ENCODE assay signal across 7 mouse cellular contexts in the genomic region with DNA sequence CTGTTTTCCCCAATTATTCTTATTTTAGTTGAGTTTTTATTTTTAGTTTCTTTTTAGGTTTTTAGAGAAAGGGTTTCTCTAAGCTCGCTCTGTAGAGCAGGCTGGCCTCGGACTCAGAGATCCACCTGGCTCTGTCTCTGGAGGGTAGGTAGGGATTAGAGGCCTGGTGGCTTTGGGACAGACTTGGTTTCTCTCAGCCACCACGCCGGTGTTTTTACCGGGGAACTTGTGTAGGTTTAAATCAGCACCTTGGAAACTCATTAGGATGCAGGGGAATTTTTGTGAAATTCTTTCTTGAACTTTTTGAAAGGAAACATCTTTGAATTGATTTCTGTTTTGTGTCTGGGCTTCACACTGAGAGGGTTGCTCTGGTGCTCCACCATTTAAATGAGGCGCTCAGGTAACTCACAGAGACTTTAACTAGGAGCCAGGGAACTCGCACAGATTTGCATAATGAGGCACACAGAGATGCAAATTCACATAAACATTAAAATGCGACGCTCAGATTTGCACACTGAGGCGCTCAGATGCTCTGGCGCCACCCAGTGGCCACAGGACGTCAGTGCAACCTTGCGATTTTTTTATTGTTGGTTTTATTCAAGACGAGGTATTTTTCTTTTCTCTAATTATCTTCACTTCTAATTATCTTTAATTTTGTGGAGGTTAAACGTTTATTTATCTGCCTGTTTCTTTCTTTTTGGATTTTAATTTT. TPM values are rescaled to one million over a fixed set of nuclear protein-coding genes. Genes with fewer than 3 reads are reported as not detected.
A peak's percentile ranks its signal among the peaks of the same experiment; 100 is the strongest.
DNase-seq lines count a peak whose midpoint lies in the region; ATAC-seq and TF ChIP-seq lines count a peak whose summit lies in the region.
"Not testable (repeated sequence)": the region's sequence is repeated elsewhere in the genome, so short reads cannot be mapped to it uniquely, and the experiment has no call there.

No protein-coding gene starts in this region.

- H3K27me3 ChIP-seq in forebrain, embryonic 13.5 days; hindbrain, postnatal 0 days (ENCODE audit: insufficient read depth, low read length); midbrain, embryonic 12.5 days: not testable (repeated sequence)

- H3K27ac ChIP-seq in forebrain, embryonic 13.5 days, result 0 out of 2 replicates have a peak overlapping the region, but pooled peaks have one; percentile 1
- H3K27ac ChIP-seq in hindbrain, postnatal 0 days; left cerebral cortex, adult 2 months; midbrain, embryonic 12.5 days (replicated peaks): not testable (repeated sequence)

- H3K9me3 ChIP-seq in forebrain, embryonic 13.5 days (replicated peaks), result peaks cover 40% of the 10 kb centered on the region
- peaks cover 12% of the 10 kb centered on the region; the same call in 1 of the 2 replicates for H3K9me3 ChIP-seq in hindbrain, postnatal 0 days (ENCODE audit: low read length)
- peaks cover 32% of the 10 kb centered on the region for H3K9me3 ChIP-seq in midbrain, embryonic 12.5 days

- not testable (repeated sequence) for H3K4me3 ChIP-seq in forebrain, embryonic 13.5 days; hindbrain, postnatal 0 days (ENCODE audit: low read length); left cerebral cortex, adult 2 months; midbrain, embryonic 12.5 days

- TF ChIP-seq CTCF in hindbrain, postnatal 0 days (IDR thresholded peaks at IDR 0.05; ENCODE audit: low read depth), result peak; percentile 87
- TF ChIP-seq CTCF in left cerebral cortex, adult 2 months (IDR thresholded peaks at IDR 0.05), result peak; percentile 98

- not testable (repeated sequence) for H3K9ac ChIP-seq in forebrain, embryonic 13.5 days; hindbrain, postnatal 0 days (replicated peaks; ENCODE audit: low read length); midbrain, embryonic 12.5 days (replicated peaks)

- H3K4me1 ChIP-seq in forebrain, embryonic 13.5 days; hindbrain, postnatal 0 days (ENCODE audit: insufficient read depth, low read length); midbrain, embryonic 12.5 days: not testable (repeated sequence)

- peak; percentile 22; the same call in 1 of the 2 replicates for ATAC-seq in forebrain, embryonic 13.5 days
- ATAC-seq in hindbrain, postnatal 0 days, result 0 out of 2 replicates have a peak, but pooled peaks have one; percentile 30
- 0 out of 2 replicates have a peak, but pooled peaks have one; percentile 7 for ATAC-seq in midbrain, embryonic 12.5 days (ENCODE audit: low FRiP score, low read depth)

- DNase-seq in MN1 (ENCODE audit: low spot score), result peak; percentile 90
- peak; percentile 61 for DNase-seq in cerebellum, adult 8-10 months
- peak; percentile 88 for DNase-seq in hindbrain, postnatal 0 days (ENCODE audit: low spot score)
- DNase-seq in left cerebral cortex, adult 2 months (ENCODE audit: extremely low spot score in 1 of 2, low spot score in 2 of 2), result peak; percentile 77 to 80
- peak; percentile 11 to 55 for DNase-seq in spleen, postnatal 36 days (ENCODE audit: low spot score in 2 of 2)

- intact Hi-C loops in left cerebral cortex, adult 2 months (cut with DNase I), result not testable (repeated sequence)

- 48% methylated on average over 15 of the region's 15 CpGs for WGBS in forebrain, embryonic 13.5 days
- 49% methylated on average over 15 of the region's 15 CpGs for WGBS in hindbrain, postnatal 0 days
- WGBS in midbrain, embryonic 12.5 days, result 51% methylated on average over 15 of the region's 15 CpGs

- H3K36me3 ChIP-seq in forebrain, embryonic 13.5 days (ENCODE audit: poor library complexity, severe bottlenecking), result peaks cover 38% of the 10 kb centered on the region
- not testable (repeated sequence) for H3K36me3 ChIP-seq in hindbrain, postnatal 0 days (ENCODE audit: insufficient read depth, low read length)
- peaks cover 34% of the 10 kb centered on the region for H3K36me3 ChIP-seq in midbrain, embryonic 12.5 days

- not testable (repeated sequence) for H3K4me2 ChIP-seq in forebrain, embryonic 13.5 days; hindbrain, postnatal 0 days (ENCODE audit: low read depth, low read length); midbrain, embryonic 12.5 days (replicated peaks)

RNA-seq across cellular contexts. Expression of gene Gm21887, which starts 12.4 kb away (rescaled TPM):
- polyA plus RNA-seq in forebrain, embryonic 13.5 days (2015; fragmentation: Nextera tagmentation; extraction: Ambion mirVana), result 195 and 234 TPM in 2 replicates
- total RNA-seq in hindbrain, postnatal 0 days (2014; rRNA removed), result 8.3 and 87.1 TPM in 2 replicates
- 194 and 245 TPM in 2 replicates for polyA plus RNA-seq in hindbrain, postnatal 0 days (2015; fragmentation: Nextera tagmentation; extraction: Ambion mirVana)
- total RNA-seq in left cerebral cortex, adult 2 months (2021), result 100 to 1,000 TPM; 190 to 207 TPM
- polyA plus RNA-seq in midbrain, embryonic 12.5 days (2016; fragmentation: Nextera tagmentation; extraction: Ambion mirVana), result 187 and 270 TPM in 2 replicates

Comparison
In these comparisons a context has a peak if more than half of its experiments do, and no peak if none do; other contexts are left out.
1. DNase-seq: peak in every context shown above with its lines; median percentile 90 in MN1; 88 in hindbrain, postnatal 0 days; 78 in left cerebral cortex, adult 2 months; 61 in cerebellum, adult 8-10 months; 33 in spleen, postnatal 36 days.